Mouse (Mus musculus): Measurements from ENCODE around the gene Usp1.
"Not testable (repeated sequence)": the region's sequence is repeated elsewhere in the genome, so short reads cannot be mapped to it uniquely, and the experiment has no call there.

The Usp1 gene

GRCm38 (mm10) chr4:98923568-98924070 is at the start of gene Usp1:
Gene Usp1, plus strand, starts transcription at chr4:98923810.
- DNase-seq = peak; percentile 88

- DNase-seq = no peak
These were observed 40.9 kb upstream of the Usp1 start for GRCm38 (mm10) chr4:98882706-98883105.

- DNase-seq = no peak
These were observed 37.2 kb upstream of the Usp1 start for GRCm38 (mm10) chr4:98886377-98886776.

GRCm38 (mm10) chr4:98887148-98887547 is 36.5 kb upstream of the Usp1 start:
- peak; percentile 28 for DNase-seq

GRCm38 (mm10) chr4:98910246-98910645 is 13.4 kb upstream of the Usp1 start:
- DNase-seq = no peak

- no peak for DNase-seq
These were observed 5.9 kb upstream of the Usp1 start for GRCm38 (mm10) chr4:98917724-98918123.

GRCm38 (mm10) chr4:98918204-98918603 is 5.4 kb upstream of the Usp1 start:
- no peak for DNase-seq

GRCm38 (mm10) chr4:98920896-98921295 is 2.7 kb upstream of the Usp1 start:
- no peak for DNase-seq

- no peak for DNase-seq
These were observed 1.5 kb upstream of the Usp1 start for GRCm38 (mm10) chr4:98922061-98922642.

GRCm38 (mm10) chr4:98922643-98923567 is 705 bp upstream of the Usp1 start:
- DNase-seq = peak; percentile 96

- no peak for DNase-seq
These were observed 678 bp downstream of the Usp1 start for GRCm38 (mm10) chr4:98924071-98924905.

GRCm38 (mm10) chr4:98924906-98925178 is 1.2 kb downstream of the Usp1 start:
- DNase-seq = no peak

GRCm38 (mm10) chr4:98925250-98925781 is 1.7 kb downstream of the Usp1 start:
- DNase-seq = no peak

GRCm38 (mm10) chr4:98936036-98936435 is 12.4 kb downstream of the Usp1 start:
- DNase-seq = no peak

GRCm38 (mm10) chr4:98938210-98938609 is 14.6 kb downstream of the Usp1 start:
- not testable (repeated sequence) for DNase-seq

- DNase-seq = no peak
These were observed 27.0 kb downstream of the Usp1 start for GRCm38 (mm10) chr4:98950563-98950962.

- DNase-seq = no peak
These were observed 32.4 kb downstream of the Usp1 start for GRCm38 (mm10) chr4:98955986-98956385.

GRCm38 (mm10) chr4:98960243-98960642 is 36.6 kb downstream of the Usp1 start:
- no peak for DNase-seq

- DNase-seq = no peak
These were observed 46.3 kb downstream of the Usp1 start for GRCm38 (mm10) chr4:98969946-98970345.

- no peak for DNase-seq
These were observed 52.1 kb downstream of the Usp1 start for GRCm38 (mm10) chr4:98975741-98976140.

GRCm38 (mm10) chr4:98978288-98978687 is 54.7 kb downstream of the Usp1 start:
- not testable (repeated sequence) for DNase-seq

- no peak for DNase-seq
These were observed 55.1 kb downstream of the Usp1 start for GRCm38 (mm10) chr4:98978693-98979092.

GRCm38 (mm10) chr4:98979976-98980375 is 56.4 kb downstream of the Usp1 start:
- DNase-seq = not testable (repeated sequence)

All from right cerebral cortex, postnatal 25 days (tissue).